In genomic region chr5:30959198-30959854, GRCm38 (mm10) we compare ENCODE assay signal across 8 mouse cellular contexts. TPM values are rescaled to one million over a fixed set of nuclear protein-coding genes. Genes with fewer than 3 reads are reported as not detected.
A peak's percentile ranks its signal among the peaks of the same experiment; 100 is the strongest.
DNase-seq lines count a peak whose midpoint lies in the region; ATAC-seq and TF ChIP-seq lines count a peak whose summit lies in the region.

No protein-coding gene starts in this region.

- peaks cover 6% of the 10 kb centered on the region for H3K4me1 ChIP-seq in testis, adult 2 months (ENCODE audit: control insufficient read depth, insufficient read depth, low read length)
- peaks cover 23% of the 10 kb centered on the region for H3K4me1 ChIP-seq in forebrain, embryonic 13.5 days
- H3K4me1 ChIP-seq in neural tube, embryonic 12.5 days = peaks cover 21% of the 10 kb centered on the region

- TF ChIP-seq POLR2A in testis, adult 2 months (IDR thresholded peaks at IDR 0.05; ENCODE audit: control insufficient read depth, low read depth, low read length) = no peak

- no peak for TF ChIP-seq CTCF in testis, adult 2 months (IDR thresholded peaks at IDR 0.05; ENCODE audit: control insufficient read depth, insufficient read depth, insufficient replicate concordance, low read depth, low read length)

- H3K9me3 ChIP-seq in forebrain, embryonic 13.5 days (replicated peaks) = no peaks in the 10 kb centered on the region
- H3K9me3 ChIP-seq in neural tube, embryonic 12.5 days = no peaks in the 10 kb centered on the region

- H3K36me3 ChIP-seq in testis, adult 2 months (ENCODE audit: control insufficient read depth, insufficient read depth, low read length) = peaks cover 6% of the 10 kb centered on the region; the same call in 1 of the 2 replicates
- peaks cover 36% of the 10 kb centered on the region for H3K36me3 ChIP-seq in forebrain, embryonic 13.5 days (ENCODE audit: poor library complexity, severe bottlenecking)
- H3K36me3 ChIP-seq in neural tube, embryonic 12.5 days = peaks cover 33% of the 10 kb centered on the region

- no peak for DNase-seq in testis, postnatal 10 days (ENCODE audit: low spot score)
- peak; percentile 68 to 78 for DNase-seq in kidney, postnatal 36 days
- no peak for DNase-seq in gastrocnemius, postnatal 36 days
- DNase-seq in urinary bladder, postnatal 25 days (ENCODE audit: low spot score) = no peak
- DNase-seq in embryo, embryonic 11 days = no peak

- peak overlapping the region; percentile 97 for H3K4me3 ChIP-seq in testis, adult 2 months (ENCODE audit: control insufficient read depth, low read depth, low read length)
- H3K4me3 ChIP-seq in forebrain, embryonic 13.5 days = peak overlapping the region; percentile 82
- H3K4me3 ChIP-seq in neural tube, embryonic 12.5 days = peak overlapping the region; percentile 68

- peak overlapping the region; percentile 83 for H3K27ac ChIP-seq in testis, adult 2 months (ENCODE audit: control insufficient read depth, insufficient read depth, low read depth, low read length)
- peak overlapping the region; percentile 72; the same call in 1 of the 2 replicates for H3K27ac ChIP-seq in forebrain, embryonic 13.5 days
- no peak overlapping the region; the same call in 1 of the 2 replicates for H3K27ac ChIP-seq in neural tube, embryonic 12.5 days

- ATAC-seq in forebrain, embryonic 13.5 days = no peak
- no peak for ATAC-seq in neural tube, embryonic 12.5 days (ENCODE audit: low FRiP score, low read depth)

- intact Hi-C loops in gastrocnemius, postnatal 36 days (cut with DNase I) = no loop called here

- peak overlapping the region; percentile 91 for H3K9ac ChIP-seq in forebrain, embryonic 13.5 days
- peak overlapping the region; percentile 77 for H3K9ac ChIP-seq in neural tube, embryonic 12.5 days

- H3K4me2 ChIP-seq in forebrain, embryonic 13.5 days = peak overlapping the region; percentile 79
- peak overlapping the region; percentile 87 for H3K4me2 ChIP-seq in neural tube, embryonic 12.5 days (replicated peaks)

- 39% methylated on average over 19 of the region's 19 CpGs for WGBS in forebrain, embryonic 13.5 days
- WGBS in neural tube, embryonic 12.5 days = 41% methylated on average over 19 of the region's 19 CpGs

- no peaks in the 10 kb centered on the region for H3K27me3 ChIP-seq in testis, adult 2 months (ENCODE audit: control insufficient read depth, insufficient read depth, low read length)
- H3K27me3 ChIP-seq in forebrain, embryonic 13.5 days = 0 out of 2 replicates have a peak, but pooled peaks cover 6% of the 10 kb centered on the region
- no peaks in the 10 kb centered on the region for H3K27me3 ChIP-seq in neural tube, embryonic 12.5 days (replicated peaks)

RNA-seq across cellular contexts. Expression of gene Preb, which starts 0.8 kb away (rescaled TPM):
- polyA plus RNA-seq in testis, adult 2 months (2012; rRNA removed) = 79.5 and 83.1 TPM in 2 replicates
- polyA plus RNA-seq in forebrain, embryonic 13.5 days (2015; fragmentation: Nextera tagmentation; extraction: Ambion mirVana) = 126 and 132 TPM in 2 replicates
- 128 and 130 TPM in 2 replicates for polyA plus RNA-seq in neural tube, embryonic 12.5 days (2016; fragmentation: Nextera tagmentation; extraction: Ambion mirVana)
- 10 to 100 TPM; 76.7 to 86.2 TPM for total RNA-seq in gastrocnemius, postnatal 36 days (2021)

RNA-seq across cellular contexts. Expression of gene Tcf23, which starts 9.1 kb away (rescaled TPM):
- polyA plus RNA-seq in testis, adult 2 months (2012; rRNA removed) = 1.00 and 1.0 TPM in 2 replicates
- not detected in 2 replicates for polyA plus RNA-seq in forebrain, embryonic 13.5 days (2015; fragmentation: Nextera tagmentation; extraction: Ambion mirVana)
- polyA plus RNA-seq in neural tube, embryonic 12.5 days (2016; fragmentation: Nextera tagmentation; extraction: Ambion mirVana) = not detected in 2 replicates
- total RNA-seq in gastrocnemius, postnatal 36 days (2021) = under 1 TPM; 0.15 to 0.32 TPM

RNA-seq across cellular contexts. Expression of gene Cgref1, which starts 13.9 kb away (rescaled TPM):
- polyA plus RNA-seq in testis, adult 2 months (2012; rRNA removed) = 0.69 and 0.77 TPM in 2 replicates
- 9.2 and 10.1 TPM in 2 replicates for polyA plus RNA-seq in forebrain, embryonic 13.5 days (2015; fragmentation: Nextera tagmentation; extraction: Ambion mirVana)
- 15.9 and 17.7 TPM in 2 replicates for polyA plus RNA-seq in neural tube, embryonic 12.5 days (2016; fragmentation: Nextera tagmentation; extraction: Ambion mirVana)
- total RNA-seq in gastrocnemius, postnatal 36 days (2021) = 1 to 10 TPM; 2.5 TPM

RNA-seq across cellular contexts. Expression of gene Khk, which starts 38.1 kb away (rescaled TPM):
- 6.0 and 10.3 TPM in 2 replicates for polyA plus RNA-seq in testis, adult 2 months (2012; rRNA removed)
- 3.3 and 7.6 TPM in 2 replicates for polyA plus RNA-seq in forebrain, embryonic 13.5 days (2015; fragmentation: Nextera tagmentation; extraction: Ambion mirVana)
- 6.7 and 8.6 TPM in 2 replicates for polyA plus RNA-seq in neural tube, embryonic 12.5 days (2016; fragmentation: Nextera tagmentation; extraction: Ambion mirVana)
- total RNA-seq in gastrocnemius, postnatal 36 days (2021) = 10 to 100 TPM; 27.1 to 30.3 TPM

RNA-seq across cellular contexts. Expression of gene Emilin1, which starts 46.1 kb away (rescaled TPM):
- 5.7 and 6.5 TPM in 2 replicates for polyA plus RNA-seq in testis, adult 2 months (2012; rRNA removed)
- 10.3 and 15.7 TPM in 2 replicates for polyA plus RNA-seq in forebrain, embryonic 13.5 days (2015; fragmentation: Nextera tagmentation; extraction: Ambion mirVana)
- polyA plus RNA-seq in neural tube, embryonic 12.5 days (2016; fragmentation: Nextera tagmentation; extraction: Ambion mirVana) = 63.7 and 75.3 TPM in 2 replicates
- 1 to 10 TPM; 4.8 to 7.0 TPM for total RNA-seq in gastrocnemius, postnatal 36 days (2021)

Comparison
In these comparisons a context has a peak if more than half of its experiments do, and no peak if none do; other contexts are left out.
1. DNase-seq: peak in kidney, postnatal 36 days (2 of 2); none in testis, postnatal 10 days (single experiment), gastrocnemius, postnatal 36 days (0 of 2), urinary bladder, postnatal 25 days (single experiment) and embryo, embryonic 11 days (single experiment).
2. Peak in every context shown above with its lines, with median percentiles within 50 percentile points of each other: H3K4me3 ChIP-seq.